Mouse (Mus musculus): ENCODE results near the gene Cdk5. TPM values are rescaled to one million over a fixed set of nuclear protein-coding genes. Genes with fewer than 3 reads are reported as not detected.

Cdk5 gene
- polyA plus RNA-seq, 1 experiment from 2014 or later = 48.6 TPM

GRCm38 (mm10) chr5:24452030-24452690 is 28.8 kb upstream of the Cdk5 start, which contains the start of gene Agap3:
Gene Agap3, plus strand, starts transcription at chr5:24452177.
- Histone ChIP-seq H3K27me3 (ENCODE audit: control insufficient read depth, insufficient read depth, low read length) (no peaks in the 10 kb centered on the region), H3K9ac (ENCODE audit: low read length) (peak within 1 kb of the TSS; percentile 91), H3K36me3 (ENCODE audit: control insufficient read depth, insufficient read depth, low read length) (no peaks in the 10 kb centered on the region), H3K4me1 (ENCODE audit: control insufficient read depth, insufficient read depth, low read length) (peaks cover 22% of the 10 kb centered on the region), H3K4me2 (ENCODE audit: low read depth, severe bottlenecking) (peak within 1 kb of the TSS; percentile 99), H3K9me3 (ENCODE audit: control insufficient read depth, low read length) (no peaks in the 10 kb centered on the region), H3K4me3 (ENCODE audit: low read depth, low read length) (peak within 1 kb of the TSS; percentile 86), H3K27ac (replicated peaks; ENCODE audit: low read depth, low read length) (peak within 1 kb of the TSS; percentile 86)
- ATAC-seq (ENCODE audit: insufficient number of reproducible peaks, low FRiP score, low TSS enrichment, low read depth) = peak; percentile 12; the same call in 1 of the 2 replicates
- DNase-seq (ENCODE audit: low spot score) = peak; percentile 57
- under 1% methylated on average over 57 of the region's 85 CpGs for WGBS

- peak overlapping the region; percentile 86 for H3K27ac ChIP-seq (replicated peaks; ENCODE audit: low read depth, low read length)
- peak overlapping the region; percentile 86 for H3K4me3 ChIP-seq (ENCODE audit: low read depth, low read length)
- H3K27me3 ChIP-seq (ENCODE audit: control insufficient read depth, insufficient read depth, low read length) = no peaks in the 10 kb centered on the region
- peak; percentile 76 for ATAC-seq (ENCODE audit: insufficient number of reproducible peaks, low FRiP score, low TSS enrichment, low read depth)
- no peaks in the 10 kb centered on the region for H3K9me3 ChIP-seq (ENCODE audit: control insufficient read depth, low read length)
- 3% methylated on average over 42 of the region's 66 CpGs for WGBS
- DNase-seq (ENCODE audit: low spot score) = peak; percentile 85
- H3K4me1 ChIP-seq (ENCODE audit: control insufficient read depth, insufficient read depth, low read length) = peaks cover 23% of the 10 kb centered on the region
- H3K9ac ChIP-seq (ENCODE audit: low read length) = peak overlapping the region; percentile 91
- no peaks in the 10 kb centered on the region for H3K36me3 ChIP-seq (ENCODE audit: control insufficient read depth, insufficient read depth, low read length)
- peak overlapping the region; percentile 99 for H3K4me2 ChIP-seq (ENCODE audit: low read depth, severe bottlenecking)
Measured at GRCm38 (mm10) chr5:24451264-24452029, 28.1 kb upstream of the Cdk5 start.

- H3K4me1 ChIP-seq (ENCODE audit: control insufficient read depth, insufficient read depth, low read length) = peaks cover 11% of the 10 kb centered on the region
- 3% methylated on average over 33 of the region's 34 CpGs for WGBS
- ATAC-seq (ENCODE audit: insufficient number of reproducible peaks, low FRiP score, low TSS enrichment, low read depth) = peak; percentile 76
- peak within 1 kb of the TSS; percentile 66 for H3K4me2 ChIP-seq (ENCODE audit: low read depth, severe bottlenecking)
- DNase-seq (ENCODE audit: low spot score) = peak; percentile 87
- H3K9ac ChIP-seq (ENCODE audit: low read length) = peak within 1 kb of the TSS; percentile 31; the same call in 1 of the 2 replicates
- H3K9me3 ChIP-seq (ENCODE audit: control insufficient read depth, low read length) = no peaks in the 10 kb centered on the region
- peak within 1 kb of the TSS; percentile 36; the same call in 1 of the 2 replicates for H3K27ac ChIP-seq (replicated peaks; ENCODE audit: low read depth, low read length)
- peak within 1 kb of the TSS; percentile 43 for H3K4me3 ChIP-seq (ENCODE audit: low read depth, low read length)
- no peaks in the 10 kb centered on the region for H3K27me3 ChIP-seq (ENCODE audit: control insufficient read depth, insufficient read depth, low read length)
- peaks cover 3% of the 10 kb centered on the region; the same call in 1 of the 2 replicates for H3K36me3 ChIP-seq (ENCODE audit: control insufficient read depth, insufficient read depth, low read length)
Measured at GRCm38 (mm10) chr5:24447624-24448298, 24.4 kb upstream of the Cdk5 start, which contains the start of gene Tmub1. Gene Tmub1, minus strand, starts transcription at chr5:24447854.

GRCm38 (mm10) chr5:24446630-24447029 is 23.3 kb upstream of the Cdk5 start:
- Histone ChIP-seq H3K4me2 (ENCODE audit: low read depth, severe bottlenecking) (no peak overlapping the region; the same call in 1 of the 2 replicates), H3K4me3 (ENCODE audit: low read depth, low read length) (no peak overlapping the region), H3K27ac (replicated peaks; ENCODE audit: low read depth, low read length) (no peak overlapping the region), H3K9ac (ENCODE audit: low read length) (no peak overlapping the region), H3K4me1 (ENCODE audit: control insufficient read depth, insufficient read depth, low read length) (peaks cover 11% of the 10 kb centered on the region), H3K27me3 (ENCODE audit: control insufficient read depth, insufficient read depth, low read length) (no peaks in the 10 kb centered on the region), H3K9me3 (ENCODE audit: control insufficient read depth, low read length) (no peaks in the 10 kb centered on the region), H3K36me3 (ENCODE audit: control insufficient read depth, insufficient read depth, low read length) (peaks cover 3% of the 10 kb centered on the region; the same call in 1 of the 2 replicates)
- ATAC-seq (ENCODE audit: insufficient number of reproducible peaks, low FRiP score, low TSS enrichment, low read depth) (no peak), DNase-seq (ENCODE audit: low spot score) (no peak)
- 84% methylated on average over 7 of the region's 7 CpGs for WGBS

- Histone ChIP-seq H3K4me2 (ENCODE audit: low read depth, severe bottlenecking) (peak overlapping the region; percentile 79), H3K27me3 (ENCODE audit: control insufficient read depth, insufficient read depth, low read length) (no peaks in the 10 kb centered on the region), H3K9ac (ENCODE audit: low read length) (no peak overlapping the region), H3K36me3 (ENCODE audit: control insufficient read depth, insufficient read depth, low read length) (peaks cover 7% of the 10 kb centered on the region), H3K9me3 (ENCODE audit: control insufficient read depth, low read length) (no peaks in the 10 kb centered on the region), H3K4me1 (ENCODE audit: control insufficient read depth, insufficient read depth, low read length) (peaks cover 11% of the 10 kb centered on the region), H3K4me3 (ENCODE audit: low read depth, low read length) (peak overlapping the region; percentile 87), H3K27ac (replicated peaks; ENCODE audit: low read depth, low read length) (peak overlapping the region; percentile 10; the same call in 1 of the 2 replicates)
- ATAC-seq (ENCODE audit: insufficient number of reproducible peaks, low FRiP score, low TSS enrichment, low read depth) (no peak), DNase-seq (ENCODE audit: low spot score) (no peak)
- 56% methylated on average over 20 of the region's 20 CpGs for WGBS
Measured at GRCm38 (mm10) chr5:24445428-24446080, 22.2 kb upstream of the Cdk5 start.

- DNase-seq (ENCODE audit: low spot score) (peak; percentile 94), ATAC-seq (ENCODE audit: insufficient number of reproducible peaks, low FRiP score, low TSS enrichment, low read depth) (peak; percentile 74)
- Histone ChIP-seq H3K9me3 (ENCODE audit: control insufficient read depth, low read length) (no peaks in the 10 kb centered on the region), H3K4me2 (ENCODE audit: low read depth, severe bottlenecking) (peak within 1 kb of the TSS; percentile 79), H3K4me3 (ENCODE audit: low read depth, low read length) (peak within 1 kb of the TSS; percentile 87), H3K4me1 (ENCODE audit: control insufficient read depth, insufficient read depth, low read length) (peaks cover 11% of the 10 kb centered on the region), H3K9ac (ENCODE audit: low read length) (peak within 1 kb of the TSS; percentile 86), H3K27ac (replicated peaks; ENCODE audit: low read depth, low read length) (peak within 1 kb of the TSS; percentile 49), H3K27me3 (ENCODE audit: control insufficient read depth, insufficient read depth, low read length) (no peaks in the 10 kb centered on the region), H3K36me3 (ENCODE audit: control insufficient read depth, insufficient read depth, low read length) (peaks cover 12% of the 10 kb centered on the region)
- under 1% methylated on average over 60 of the region's 60 CpGs for WGBS
Measured at GRCm38 (mm10) chr5:24444746-24445427, 21.6 kb upstream of the Cdk5 start, which contains the start of gene Fastk. Gene Fastk, minus strand, starts transcription at chr5:24445287.

GRCm38 (mm10) chr5:24443927-24444326 is 20.6 kb upstream of the Cdk5 start:
- Histone ChIP-seq H3K9ac (ENCODE audit: low read length) (no peak overlapping the region), H3K27ac (replicated peaks; ENCODE audit: low read depth, low read length) (no peak overlapping the region), H3K9me3 (ENCODE audit: control insufficient read depth, low read length) (no peaks in the 10 kb centered on the region), H3K4me1 (ENCODE audit: control insufficient read depth, insufficient read depth, low read length) (peaks cover 11% of the 10 kb centered on the region), H3K4me3 (ENCODE audit: low read depth, low read length) (peak overlapping the region; percentile 87), H3K4me2 (ENCODE audit: low read depth, severe bottlenecking) (peak overlapping the region; percentile 79), H3K27me3 (ENCODE audit: control insufficient read depth, insufficient read depth, low read length) (no peaks in the 10 kb centered on the region), H3K36me3 (ENCODE audit: control insufficient read depth, insufficient read depth, low read length) (peaks cover 18% of the 10 kb centered on the region)
- ATAC-seq (ENCODE audit: insufficient number of reproducible peaks, low FRiP score, low TSS enrichment, low read depth) = no peak
- WGBS = 85% methylated on average over 12 of the region's 12 CpGs
- DNase-seq (ENCODE audit: low spot score) = no peak
